In the genomic region with DNA sequence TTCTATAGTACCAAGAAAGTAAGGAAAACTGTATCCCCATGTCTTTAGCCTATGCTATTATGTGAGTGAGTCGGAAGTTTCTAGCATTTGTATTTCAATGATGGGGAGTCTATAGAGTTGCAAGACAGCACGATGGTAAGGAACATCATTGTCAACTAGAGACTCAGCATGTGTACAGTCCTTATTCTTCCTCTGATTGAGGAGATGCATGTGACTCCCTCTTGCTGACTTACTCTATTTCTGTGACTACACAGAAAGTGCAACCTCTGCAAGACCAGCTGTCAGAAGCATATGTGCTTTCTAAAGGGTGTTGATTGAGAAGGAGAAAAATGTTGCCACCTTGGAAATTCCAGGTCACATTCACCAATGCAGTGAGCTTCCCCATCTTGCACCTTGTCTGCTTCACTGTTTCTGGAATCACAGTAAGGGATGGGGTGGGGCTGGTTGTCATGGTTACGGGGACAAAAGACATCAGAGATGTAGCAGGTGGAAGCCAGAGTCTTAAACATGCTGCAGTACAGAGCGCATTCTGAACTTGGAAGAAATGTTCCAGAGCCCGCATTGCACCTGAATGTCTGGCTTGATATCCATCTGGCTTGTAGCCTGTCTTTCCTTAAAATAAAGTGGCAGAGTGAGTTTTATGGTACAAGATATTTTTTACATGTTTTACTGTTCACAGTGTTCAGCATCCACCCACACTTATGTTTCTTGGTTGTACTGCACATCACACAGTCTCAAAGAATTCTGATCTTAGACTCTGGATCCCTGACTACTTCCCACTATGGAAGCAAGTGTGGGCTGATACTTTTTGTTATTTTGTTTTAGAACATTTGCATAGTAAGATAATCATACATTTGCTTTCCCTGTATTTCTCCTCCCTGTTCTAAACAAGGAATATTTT, we compare ENCODE assay signal across 11 mouse cellular contexts. TPM values are rescaled to one million over a fixed set of nuclear protein-coding genes. Genes with fewer than 3 reads are reported as not detected.
A peak's percentile ranks its signal among the peaks of the same experiment; 100 is the strongest.
DNase-seq lines count a peak whose midpoint lies in the region; ATAC-seq lines count a peak whose summit lies in the region.
"Had no signal": no experiment of that assay in that cellular context is flagged by ENCODE, and none has a peak within 500 bp of the region (broad histone marks: within the 10 kb centered on the region; RNA-seq: fewer than 3 reads in every experiment).

No protein-coding gene starts in this region.

- H3K9me3 ChIP-seq in forebrain, embryonic 13.5 days (replicated peaks): no peaks in the 10 kb centered on the region
- H3K9me3 ChIP-seq in forebrain, embryonic 11.5 days (ENCODE audit: control insufficient read depth, low read length): no peaks in the 10 kb centered on the region
- H3K9me3 ChIP-seq in forebrain, embryonic 16.5 days (ENCODE audit: control insufficient read depth, low read length): no peaks in the 10 kb centered on the region
- H3K9me3 ChIP-seq in liver, embryonic 11.5 days (ENCODE audit: control insufficient read depth, low read length): no peaks in the 10 kb centered on the region
- H3K9me3 ChIP-seq in heart, embryonic 12.5 days (replicated peaks): no peaks in the 10 kb centered on the region

- no peaks in the 10 kb centered on the region for H3K27me3 ChIP-seq in forebrain, embryonic 13.5 days
- no peaks in the 10 kb centered on the region for H3K27me3 ChIP-seq in forebrain, embryonic 11.5 days (ENCODE audit: control insufficient read depth, insufficient read depth, low read length)
- no peaks in the 10 kb centered on the region for H3K27me3 ChIP-seq in forebrain, embryonic 16.5 days (replicated peaks; ENCODE audit: control insufficient read depth, insufficient read depth, low read length)
- H3K27me3 ChIP-seq in liver, embryonic 11.5 days (replicated peaks; ENCODE audit: control insufficient read depth, insufficient read depth, low read length): no peaks in the 10 kb centered on the region
- 0 out of 2 replicates have a peak, but pooled peaks cover 1% of the 10 kb centered on the region for H3K27me3 ChIP-seq in heart, embryonic 12.5 days (replicated peaks)

- 66% methylated on average over 5 of the region's 5 CpGs for WGBS in forebrain, embryonic 13.5 days
- WGBS in forebrain, embryonic 11.5 days: 81% methylated on average over 5 of the region's 5 CpGs
- WGBS in forebrain, embryonic 16.5 days: 59% methylated on average over 5 of the region's 5 CpGs
- WGBS in liver, embryonic 11.5 days: 81% methylated on average over 5 of the region's 5 CpGs
- WGBS in heart, embryonic 12.5 days: 80% methylated on average over 5 of the region's 5 CpGs

- H3K4me3 ChIP-seq in forebrain, embryonic 13.5 days: no peak overlapping the region
- no peak overlapping the region for H3K4me3 ChIP-seq in forebrain, embryonic 11.5 days (ENCODE audit: low read depth, low read length)
- H3K4me3 ChIP-seq in forebrain, embryonic 16.5 days (replicated peaks; ENCODE audit: low read length): no peak overlapping the region
- no peak overlapping the region for H3K4me3 ChIP-seq in liver, embryonic 11.5 days (ENCODE audit: low read depth, low read length)
- H3K4me3 ChIP-seq in heart, embryonic 12.5 days: no peak overlapping the region

- no peak for DNase-seq in forebrain, embryonic 11.5 days (ENCODE audit: low spot score)
- DNase-seq in left cerebral cortex, adult 11 months (ENCODE audit: low spot score): peak; percentile 75
- DNase-seq in right cerebral cortex, adult 18-20 months: peak; percentile 85
- no peak for DNase-seq in liver, embryonic 11.5 days (ENCODE audit: low spot score)
- no peak for DNase-seq in heart, postnatal 36 days
- DNase-seq: liver, postnatal 0 days; retina, postnatal 1 day had no signal

- H3K9ac ChIP-seq in forebrain, embryonic 13.5 days: no peak overlapping the region
- no peak overlapping the region for H3K9ac ChIP-seq in forebrain, embryonic 11.5 days (ENCODE audit: low read length)
- no peak overlapping the region for H3K9ac ChIP-seq in forebrain, embryonic 16.5 days (replicated peaks; ENCODE audit: low read depth, low read length)
- H3K9ac ChIP-seq in liver, embryonic 11.5 days (ENCODE audit: low read depth, low read length): no peak overlapping the region
- no peak overlapping the region for H3K9ac ChIP-seq in heart, embryonic 12.5 days
- H3K9ac ChIP-seq: liver, postnatal 0 days had no signal

- H3K27ac ChIP-seq in forebrain, embryonic 13.5 days: no peak overlapping the region; the same call in 1 of the 2 replicates
- H3K27ac ChIP-seq in forebrain, embryonic 11.5 days (ENCODE audit: low read depth, low read length): no peak overlapping the region
- no peak overlapping the region for H3K27ac ChIP-seq in forebrain, embryonic 16.5 days (ENCODE audit: low read length)
- no peak overlapping the region for H3K27ac ChIP-seq in liver, embryonic 11.5 days (ENCODE audit: low read depth, low read length)
- no peak overlapping the region for H3K27ac ChIP-seq in heart, embryonic 12.5 days (ENCODE audit: poor library complexity, severe bottlenecking)

- intact Hi-C loops in heart, postnatal 36 days (cut with DNase I): no loop called here

- peak; percentile 95 for ATAC-seq in forebrain, embryonic 13.5 days
- ATAC-seq in forebrain, embryonic 11.5 days (replicated peaks; ENCODE audit: low FRiP score): no peak
- ATAC-seq in forebrain, embryonic 16.5 days: peak; percentile 91
- ATAC-seq in liver, embryonic 11.5 days (replicated peaks; ENCODE audit: low FRiP score): no peak
- no peak for ATAC-seq in heart, embryonic 12.5 days (ENCODE audit: insufficient number of reproducible peaks, low FRiP score)
- ATAC-seq: liver, postnatal 0 days had no signal

- H3K4me2 ChIP-seq in forebrain, embryonic 13.5 days: no peak overlapping the region
- no peak overlapping the region for H3K4me2 ChIP-seq in forebrain, embryonic 11.5 days (ENCODE audit: low read depth, low read length, severe bottlenecking)
- no peak overlapping the region for H3K4me2 ChIP-seq in forebrain, embryonic 16.5 days (ENCODE audit: low read length)
- no peak overlapping the region for H3K4me2 ChIP-seq in liver, embryonic 11.5 days
- no peak overlapping the region for H3K4me2 ChIP-seq in heart, embryonic 12.5 days

- peaks cover 8% of the 10 kb centered on the region; the same call in 1 of the 2 replicates for H3K4me1 ChIP-seq in forebrain, embryonic 13.5 days
- no peaks in the 10 kb centered on the region for H3K4me1 ChIP-seq in forebrain, embryonic 11.5 days (replicated peaks; ENCODE audit: control insufficient read depth, insufficient read depth, low read length)
- peaks cover 4% of the 10 kb centered on the region; the same call in 1 of the 2 replicates for H3K4me1 ChIP-seq in forebrain, embryonic 16.5 days (replicated peaks; ENCODE audit: control insufficient read depth, insufficient read depth, low read length)
- H3K4me1 ChIP-seq in liver, embryonic 11.5 days (replicated peaks; ENCODE audit: control insufficient read depth, insufficient read depth, low read length): no peaks in the 10 kb centered on the region
- H3K4me1 ChIP-seq in heart, embryonic 12.5 days (replicated peaks): no peaks in the 10 kb centered on the region; the same call in 1 of the 2 replicates

- no peaks in the 10 kb centered on the region for H3K36me3 ChIP-seq in forebrain, embryonic 13.5 days (ENCODE audit: poor library complexity, severe bottlenecking)
- no peaks in the 10 kb centered on the region for H3K36me3 ChIP-seq in forebrain, embryonic 11.5 days (ENCODE audit: control insufficient read depth, insufficient read depth, low read length)
- no peaks in the 10 kb centered on the region for H3K36me3 ChIP-seq in forebrain, embryonic 16.5 days (ENCODE audit: control insufficient read depth, insufficient read depth)
- H3K36me3 ChIP-seq in liver, embryonic 11.5 days (ENCODE audit: control insufficient read depth, insufficient read depth, low read length): no peaks in the 10 kb centered on the region
- no peaks in the 10 kb centered on the region for H3K36me3 ChIP-seq in heart, embryonic 12.5 days

RNA-seq across cellular contexts. Expression of gene Hrasls, which starts 7.2 kb away (rescaled TPM):
- polyA plus RNA-seq in forebrain, embryonic 13.5 days (2015; fragmentation: Nextera tagmentation; extraction: Ambion mirVana): 1.8 and 2.1 TPM in 2 replicates
- polyA plus RNA-seq in forebrain, embryonic 11.5 days (2014; fragmentation: Nextera tagmentation; extraction: Ambion mirVana): 1.8 TPM in 2 replicates
- 3.7 and 4.3 TPM in 2 replicates for polyA plus RNA-seq in forebrain, embryonic 16.5 days (2015; fragmentation: Nextera tagmentation; extraction: Ambion mirVana)
- 0.26 and 1.3 TPM in 2 replicates for polyA plus RNA-seq in liver, embryonic 11.5 days (2014; fragmentation: Nextera tagmentation; extraction: Ambion mirVana)
- total RNA-seq in heart, postnatal 36 days (2021): 10 to 100 TPM; 25.7 to 28.8 TPM
- 3.7 and 4.4 TPM in 2 replicates for polyA plus RNA-seq in heart, embryonic 12.5 days (2016; fragmentation: Nextera tagmentation; extraction: Ambion mirVana)
- total RNA-seq: granulocyte monocyte progenitor cell, adult 5-6 weeks had no signal
- polyA plus RNA-seq: liver, postnatal 0 days had no signal

Comparison
In these comparisons a context has a peak if more than half of its experiments do, and no peak if none do; other contexts are left out.
1. ATAC-seq: peak in forebrain, embryonic 13.5 days (single experiment) and forebrain, embryonic 16.5 days (single experiment); none in forebrain, embryonic 11.5 days (single experiment), liver, embryonic 11.5 days (single experiment) and heart, embryonic 12.5 days (single experiment).
2. DNase-seq: peak in left cerebral cortex, adult 11 months (single experiment) and right cerebral cortex, adult 18-20 months (single experiment); none in forebrain, embryonic 11.5 days (single experiment), liver, embryonic 11.5 days (single experiment) and heart, postnatal 36 days (0 of 2).